ENCODE assay signal across 8 mouse cellular contexts in the genomic region with DNA sequence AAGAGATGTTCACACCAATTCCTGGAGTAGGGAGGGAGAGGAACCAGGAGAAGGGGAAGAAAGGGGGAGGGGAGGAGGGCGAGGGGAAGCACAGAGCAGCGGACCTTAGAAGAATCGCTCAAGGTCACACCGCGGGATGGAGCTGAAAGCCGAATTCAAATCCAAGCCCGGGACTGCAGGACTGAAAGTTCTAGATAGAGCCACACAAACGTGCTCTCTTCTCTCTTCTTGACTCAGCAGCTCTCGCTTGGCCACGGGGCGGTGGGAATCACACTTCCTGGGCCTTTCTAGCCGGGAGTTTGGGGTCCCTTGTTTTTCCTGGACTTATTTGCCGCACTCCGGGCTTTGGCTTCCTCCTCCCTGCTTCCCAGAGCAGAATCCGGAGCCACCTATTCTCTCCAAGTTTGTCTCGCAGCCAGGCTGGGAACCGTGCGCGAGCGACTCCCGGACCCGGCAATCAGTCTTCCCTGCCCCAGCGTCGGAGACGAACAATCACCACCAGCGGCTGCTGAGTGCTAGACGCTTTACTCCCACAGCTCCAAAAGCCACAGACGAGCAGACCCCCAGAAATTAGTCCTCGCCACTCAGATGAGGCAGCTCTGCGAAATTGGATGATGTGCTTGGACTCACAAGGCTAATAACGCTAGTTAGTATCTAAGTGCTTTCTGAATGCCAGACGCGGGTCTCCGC. TPM values are rescaled to one million over a fixed set of nuclear protein-coding genes. Genes with fewer than 3 reads are reported as not detected.
DNase-seq lines count a peak whose midpoint lies in the region; ATAC-seq and TF ChIP-seq lines count a peak whose summit lies in the region.

No protein-coding gene starts in this region.

- ATAC-seq in embryonic facial prominence, embryonic 14.5 days (ENCODE audit: low read depth), result no peak
- ATAC-seq in hindbrain, postnatal 0 days, result no peak
- ATAC-seq in liver, embryonic 16.5 days (ENCODE audit: low read depth), result no peak
- ATAC-seq in stomach, postnatal 0 days (ENCODE audit: low FRiP score, low TSS enrichment), result no peak

- H3K9me3 ChIP-seq in embryonic facial prominence, embryonic 14.5 days (ENCODE audit: control insufficient read depth, low read length), result no peaks in the 10 kb centered on the region
- no peaks in the 10 kb centered on the region for H3K9me3 ChIP-seq in hindbrain, postnatal 0 days (ENCODE audit: low read length)
- H3K9me3 ChIP-seq in liver, embryonic 16.5 days (replicated peaks; ENCODE audit: control insufficient read depth, low read length), result no peaks in the 10 kb centered on the region
- H3K9me3 ChIP-seq in stomach, postnatal 0 days (ENCODE audit: control insufficient read depth, low read length), result no peaks in the 10 kb centered on the region

- no peak for TF ChIP-seq CTCF in hindbrain, postnatal 0 days (IDR thresholded peaks at IDR 0.05; ENCODE audit: low read depth)
- TF ChIP-seq CTCF in stomach, postnatal 0 days (IDR thresholded peaks at IDR 0.05; ENCODE audit: low read depth), result no peak

- no peak for TF ChIP-seq EP300 in stomach, postnatal 0 days (optimal IDR thresholded peaks at IDR 0.05)

- H3K4me3 ChIP-seq in embryonic facial prominence, embryonic 14.5 days (ENCODE audit: low read depth, low read length), result peak overlapping the region; percentile 72
- peak overlapping the region; percentile 65 for H3K4me3 ChIP-seq in hindbrain, postnatal 0 days (ENCODE audit: low read length)
- H3K4me3 ChIP-seq in liver, embryonic 16.5 days (ENCODE audit: low read depth, low read length), result peak overlapping the region; percentile 53
- H3K4me3 ChIP-seq in stomach, postnatal 0 days (ENCODE audit: low read depth, low read length), result peak overlapping the region; percentile 64

- peak overlapping the region; percentile 77 for H3K9ac ChIP-seq in embryonic facial prominence, embryonic 14.5 days (ENCODE audit: low read depth, low read length)
- peak overlapping the region; percentile 85 for H3K9ac ChIP-seq in hindbrain, postnatal 0 days (replicated peaks; ENCODE audit: low read length)
- no peak overlapping the region for H3K9ac ChIP-seq in liver, embryonic 16.5 days (ENCODE audit: low read depth, low read length)
- H3K9ac ChIP-seq in stomach, postnatal 0 days (ENCODE audit: low read length), result peak overlapping the region; percentile 63

- H3K4me1 ChIP-seq in embryonic facial prominence, embryonic 14.5 days (ENCODE audit: control insufficient read depth, insufficient read depth, low read length), result peaks cover 21% of the 10 kb centered on the region
- H3K4me1 ChIP-seq in hindbrain, postnatal 0 days (ENCODE audit: insufficient read depth, low read length), result peaks cover 32% of the 10 kb centered on the region
- no peaks in the 10 kb centered on the region; the same call in 1 of the 2 replicates for H3K4me1 ChIP-seq in liver, embryonic 16.5 days (ENCODE audit: control insufficient read depth, low read depth, low read length)
- H3K4me1 ChIP-seq in stomach, postnatal 0 days (replicated peaks; ENCODE audit: control insufficient read depth, insufficient read depth), result 0 out of 2 replicates have a peak, but pooled peaks cover 2% of the 10 kb centered on the region

- no peaks in the 10 kb centered on the region for H3K36me3 ChIP-seq in embryonic facial prominence, embryonic 14.5 days (ENCODE audit: control insufficient read depth, insufficient read depth, low read length)
- H3K36me3 ChIP-seq in hindbrain, postnatal 0 days (ENCODE audit: insufficient read depth, low read length), result no peaks in the 10 kb centered on the region
- H3K36me3 ChIP-seq in liver, embryonic 16.5 days (ENCODE audit: control insufficient read depth, insufficient read depth), result no peaks in the 10 kb centered on the region
- no peaks in the 10 kb centered on the region for H3K36me3 ChIP-seq in stomach, postnatal 0 days (ENCODE audit: control insufficient read depth, insufficient read depth, low read length)

- no peak overlapping the region for H3K27ac ChIP-seq in embryonic facial prominence, embryonic 14.5 days (replicated peaks; ENCODE audit: low read depth, low read length)
- H3K27ac ChIP-seq in hindbrain, postnatal 0 days, result peak overlapping the region; percentile 96
- H3K27ac ChIP-seq in liver, embryonic 16.5 days (ENCODE audit: low read length), result no peak overlapping the region
- no peak overlapping the region for H3K27ac ChIP-seq in stomach, postnatal 0 days (replicated peaks)

- H3K27me3 ChIP-seq in embryonic facial prominence, embryonic 14.5 days (replicated peaks; ENCODE audit: control insufficient read depth, insufficient read depth, low read length), result peaks cover 15% of the 10 kb centered on the region
- no peaks in the 10 kb centered on the region for H3K27me3 ChIP-seq in hindbrain, postnatal 0 days (ENCODE audit: insufficient read depth, low read length)
- H3K27me3 ChIP-seq in liver, embryonic 16.5 days (ENCODE audit: control insufficient read depth, insufficient read depth, low read depth, low read length), result peaks cover 41% of the 10 kb centered on the region
- peaks cover 3% of the 10 kb centered on the region; the same call in 1 of the 2 replicates for H3K27me3 ChIP-seq in stomach, postnatal 0 days (ENCODE audit: control insufficient read depth, insufficient read depth, low read length)

- under 1% methylated on average over 34 of the region's 34 CpGs for WGBS in embryonic facial prominence, embryonic 14.5 days
- WGBS in hindbrain, postnatal 0 days, result under 1% methylated on average over 34 of the region's 34 CpGs
- 2% methylated on average over 34 of the region's 34 CpGs for WGBS in liver, embryonic 16.5 days (ENCODE audit: insufficient replicate concordance)
- 2% methylated on average over 33 of the region's 34 CpGs for WGBS in stomach, postnatal 0 days

- peak overlapping the region; percentile 99 for H3K4me2 ChIP-seq in embryonic facial prominence, embryonic 14.5 days (ENCODE audit: low read depth, low read length)
- peak overlapping the region; percentile 76 for H3K4me2 ChIP-seq in hindbrain, postnatal 0 days (ENCODE audit: low read depth, low read length)
- peak overlapping the region; percentile 69 for H3K4me2 ChIP-seq in liver, embryonic 16.5 days (ENCODE audit: low read depth, low read length)
- H3K4me2 ChIP-seq in stomach, postnatal 0 days (replicated peaks; ENCODE audit: low read depth), result peak overlapping the region; percentile 98

- peak; percentile 52 for DNase-seq in kidney, adult 18-20 months
- no peak for DNase-seq in kidney, adult 11 months
- peak; percentile 40 for DNase-seq in R1 (ENCODE audit: low read depth, low spot score)
- DNase-seq in embryonic facial prominence, embryonic 14.5 days (ENCODE audit: low spot score), result no peak
- DNase-seq in hindbrain, postnatal 0 days (ENCODE audit: low spot score), result peak; percentile 68
- peak; percentile 23 for DNase-seq in stomach, postnatal 0 days (ENCODE audit: low spot score)
- no peak for DNase-seq in spleen, postnatal 36 days (ENCODE audit: low spot score in 2 of 2)

RNA-seq across cellular contexts. Expression of a gene that starts 1.4 kb away (rescaled TPM):
- polyA plus RNA-seq in embryonic facial prominence, embryonic 14.5 days (2014; fragmentation: Nextera tagmentation; extraction: Ambion mirVana), result 12.6 and 15.0 TPM in 2 replicates
- total RNA-seq in hindbrain, postnatal 0 days (2014; rRNA removed), result 67.1 and 82.8 TPM in 2 replicates
- 36.2 and 37.2 TPM in 2 replicates for polyA plus RNA-seq in hindbrain, postnatal 0 days (2015; fragmentation: Nextera tagmentation; extraction: Ambion mirVana)
- 1.9 and 2.3 TPM in 2 replicates for polyA plus RNA-seq in liver, embryonic 16.5 days (2015; fragmentation: Nextera tagmentation; extraction: Ambion mirVana)
- 4.4 and 6.1 TPM in 2 replicates for polyA plus RNA-seq in stomach, postnatal 0 days (2015; fragmentation: Nextera tagmentation; extraction: Ambion mirVana)

Comparison
In these comparisons a context has a peak if more than half of its experiments do, and no peak if none do; other contexts are left out.
1. DNase-seq: peak in kidney, adult 18-20 months (single experiment), R1 (single experiment), hindbrain, postnatal 0 days (single experiment) and stomach, postnatal 0 days (single experiment); none in kidney, adult 11 months (single experiment), embryonic facial prominence, embryonic 14.5 days (single experiment) and spleen, postnatal 36 days (0 of 2).
2. Peak in every context shown above with its lines, with median percentiles within 50 percentile points of each other: H3K4me2 ChIP-seq and H3K4me3 ChIP-seq.